Mouse (Mus musculus): ENCODE measurements around the gene Mcoln2.

DNA sequence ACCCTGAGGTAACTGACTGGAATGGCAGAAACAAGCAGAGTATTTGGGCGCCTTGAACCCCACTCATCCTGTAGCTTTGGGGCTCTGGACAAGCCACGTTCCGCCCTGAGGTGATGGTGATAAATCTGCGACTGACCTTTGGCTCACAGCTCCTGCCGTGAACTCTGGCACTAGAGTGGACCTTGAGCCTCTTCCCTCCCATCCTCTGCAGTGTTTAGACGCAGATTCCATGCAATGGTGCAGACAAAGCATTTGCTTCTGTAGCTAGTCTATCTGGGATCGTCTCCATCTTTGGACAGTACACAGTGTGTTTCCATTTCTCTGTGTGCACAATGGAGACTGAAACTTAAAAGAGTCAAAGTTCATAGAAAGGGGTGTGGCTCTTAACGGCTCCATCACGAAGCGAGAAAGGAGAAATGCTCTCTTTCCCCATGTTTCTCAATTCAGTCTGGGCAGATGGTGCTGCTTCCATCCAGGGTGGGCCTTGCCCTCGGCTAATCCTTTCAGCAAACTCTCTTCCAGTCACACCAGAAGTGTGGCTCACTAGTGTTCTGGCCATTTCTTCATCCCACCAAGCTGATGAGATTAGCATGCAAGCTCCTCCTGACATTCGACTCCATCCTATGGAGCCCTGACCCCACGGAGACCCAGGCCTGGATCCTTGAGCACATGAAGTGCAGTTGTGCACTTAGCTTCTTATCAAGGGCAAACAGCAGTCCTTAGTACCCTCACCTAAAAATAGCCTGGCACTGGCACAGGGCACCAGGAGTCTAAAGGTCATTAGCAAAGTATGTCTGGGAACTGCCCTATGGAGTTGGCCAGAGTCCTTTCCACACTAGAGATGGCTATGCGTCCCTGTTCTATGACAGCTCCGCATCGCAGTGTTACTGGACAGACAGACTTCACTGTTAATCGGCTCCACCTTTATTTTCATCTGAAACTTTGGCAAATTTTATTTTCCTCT lies 47.4 kb downstream of the Mcoln2 start:
- TF ChIP-seq CTCF (IDR thresholded peaks at IDR 0.05; ENCODE audit: control insufficient read depth, insufficient read depth, low read length) (no peak), POLR2A (IDR thresholded peaks at IDR 0.05; ENCODE audit: borderline replicate concordance, control insufficient read depth, low read depth, low read length) (no peak)

All from bone marrow, adult 2 months (tissue).